Mouse (Mus musculus) heart, adult 2 months (tissue): ENCODE results near the gene Timm9. TPM values are rescaled to one million over a fixed set of nuclear protein-coding genes. Genes with fewer than 3 reads are reported as not detected.
A peak's percentile ranks its signal among the peaks of the same experiment; 100 is the strongest.

Experiments used
- DNase-seq, 2 experiments: peaks; one replicate each; pipeline ENCODE4 v3.0.0; 2021
- H3K27ac ChIP-seq: fragments of 200-600 bp; 2 replicates; pipeline ENCODE4 v1.8.1; 2022
- H3K27me3 ChIP-seq: fragments of 200-500 bp; 2 replicates; pipeline ENCODE4 v1.6.1; 2012; ENCODE audit warnings: mild to moderate bottlenecking, low read length, inconsistent platforms, mixed read lengths; ENCODE audit not compliant: control insufficient read depth, insufficient read depth
- H3K36me3 ChIP-seq: fragments of 200-500 bp; 2 replicates; pipeline ENCODE4 v1.6.1; 2012; ENCODE audit warnings: low read length, inconsistent platforms; ENCODE audit not compliant: control insufficient read depth, insufficient read depth
- H3K4me1 ChIP-seq: fragments of 200-500 bp; 2 replicates; pipeline ENCODE4 v1.6.1; 2011; ENCODE audit warnings: low read length; ENCODE audit not compliant: control insufficient read depth, insufficient read depth
- H3K4me3 ChIP-seq: fragments of 200-600 bp; 2 replicates; pipeline ENCODE4 v1.8.1; 2022
- H3K79me2 ChIP-seq: fragments of 200-500 bp; replicated peaks from 2 replicates; pipeline ENCODE4 v1.6.1; 2012; ENCODE audit warnings: mild to moderate bottlenecking, inconsistent platforms, low read length, moderate library complexity, mixed read lengths; ENCODE audit not compliant: control insufficient read depth, insufficient read depth
- H3K9ac ChIP-seq: fragments of 200-500 bp; 2 replicates; pipeline ENCODE4 v1.6.1; 2012; ENCODE audit warnings: low read depth, mild to moderate bottlenecking, control low read depth, inconsistent platforms, low read length, mixed read lengths
- CTCF ChIP-seq: fragments of 200-600 bp; IDR thresholded peaks from 2 replicates; pipeline ENCODE4 v1.8.1; 2022; ENCODE audit warnings: antibody characterized with exemption, mild to moderate bottlenecking, moderate library complexity
- EP300 ChIP-seq: fragments of 200-500 bp; IDR thresholded peaks from 2 replicates; pipeline ENCODE4 v1.6.1; 2011; ENCODE audit warnings: low read depth, low read length, control low read depth; ENCODE audit not compliant: insufficient read depth
- POLR2A ChIP-seq: fragments of 200-500 bp; IDR thresholded peaks from 2 replicates; pipeline ENCODE4 v1.6.1; 2011; ENCODE audit warnings: mild to moderate bottlenecking, low read depth, low read length, control low read depth; ENCODE audit not compliant: insufficient read depth
- WGBS: fragments of 180-500 bp; shearing (Covaris S2); methylation state at CpG from one replicate; pipeline ENCODE4 v1.1.7; 2018; 5-methylcytosine and 5-hydroxymethylcytosine counted together
- intact Hi-C: fragments of 180-260 bp; cut with DNase I; formaldehyde crosslinking; loops from one replicate; pipeline ENCODE4 v1.15.1; 2025
- polyA plus RNA-seq: library from polyadenylated mRNA; depleted of rRNA; stranded (reverse); fragments of >200 nt; gene quantifications from 2 replicates; pipeline ENCODE4 v1.2.3, GENCODE M21; 2012
- total RNA-seq, 2 experiments: library from RNA; stranded (reverse); gene quantifications; 2 replicates each; pipeline ENCODE4 v1.2.3; 2021

Timm9 gene
- total and polyA plus RNA-seq, 3 experiments = 12.1 to 32.3 (median 27.4) TPM

GRCm38 (mm10) chr12:71154979-71155378 lies 18.5 kb upstream of the Timm9 start:
- intact Hi-C loops = no loop called here
- no peak for DNase-seq
- Histone ChIP-seq H3K79me2 (no peaks in the 10 kb centered on the region), H3K36me3 (no peaks in the 10 kb centered on the region; the same call in 1 of the 2 replicates), H3K27ac (no peak overlapping the region), H3K9ac (no peak overlapping the region), H3K4me1 (no peaks in the 10 kb centered on the region), H3K4me3 (no peak overlapping the region), H3K27me3 (no peaks in the 10 kb centered on the region)
- 79% methylated on average over 6 of the region's 6 CpGs for WGBS
- TF ChIP-seq CTCF (no peak), EP300 (no peak), POLR2A (no peak)

DNA sequence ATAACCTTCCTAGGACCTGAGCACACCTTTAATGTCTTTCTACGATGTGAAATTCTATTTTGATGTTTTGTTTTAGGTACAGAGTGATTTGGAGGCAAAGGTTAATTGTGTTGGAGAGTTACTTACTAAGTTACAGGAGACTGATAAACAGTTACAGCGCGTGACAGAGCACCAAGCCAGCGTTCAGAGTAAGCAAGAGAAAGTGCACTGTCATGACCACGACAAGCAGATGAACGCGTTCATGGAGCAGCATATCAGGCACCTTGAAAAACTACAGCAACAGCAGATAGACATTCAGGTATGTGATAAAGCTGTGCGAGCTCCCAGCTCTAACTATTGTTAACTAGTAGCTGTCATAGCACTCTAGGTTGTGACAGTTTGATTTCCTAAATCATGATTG lies 13.7 kb upstream of the Timm9 start:
- Histone ChIP-seq H3K9ac (no peak overlapping the region), H3K79me2 (no peaks in the 10 kb centered on the region), H3K4me3 (no peak overlapping the region), H3K4me1 (no peaks in the 10 kb centered on the region), H3K36me3 (no peaks in the 10 kb centered on the region), H3K27ac (no peak overlapping the region), H3K27me3 (no peaks in the 10 kb centered on the region)
- intact Hi-C loops = no loop called here
- 92% methylated on average over 8 of the region's 8 CpGs for WGBS
- TF ChIP-seq POLR2A (no peak), EP300 (no peak), CTCF (no peak)
- no peak for DNase-seq

DNA sequence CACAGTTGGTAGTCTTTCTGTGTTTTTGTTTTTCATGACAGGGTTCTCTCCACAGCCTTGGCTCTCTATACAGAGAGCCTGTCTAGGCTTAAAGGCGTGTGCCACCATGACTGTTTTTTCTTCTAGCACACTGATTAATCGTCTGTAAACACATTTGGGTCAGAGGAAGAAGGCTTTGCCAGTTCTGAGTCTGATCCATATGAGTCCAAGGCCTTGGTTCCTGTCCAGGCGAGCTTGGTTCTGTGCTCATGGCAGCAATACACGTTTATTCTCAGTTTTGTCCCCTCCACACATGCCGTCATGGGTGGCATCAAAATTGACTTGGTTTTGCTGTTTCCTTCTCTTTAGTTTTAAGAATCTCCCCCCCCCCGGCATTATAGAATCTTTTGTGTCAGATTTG lies 13.0 kb upstream of the Timm9 start:
- DNase-seq = no peak
- Histone ChIP-seq H3K27me3 (no peaks in the 10 kb centered on the region), H3K36me3 (no peaks in the 10 kb centered on the region), H3K9ac (no peak overlapping the region), H3K27ac (no peak overlapping the region), H3K4me1 (no peaks in the 10 kb centered on the region), H3K4me3 (no peak overlapping the region), H3K79me2 (no peaks in the 10 kb centered on the region)
- intact Hi-C loops = no loop called here
- TF ChIP-seq POLR2A (no peak), EP300 (no peak), CTCF (no peak)
- WGBS = 88% methylated on average over 6 of the region's 6 CpGs

DNA sequence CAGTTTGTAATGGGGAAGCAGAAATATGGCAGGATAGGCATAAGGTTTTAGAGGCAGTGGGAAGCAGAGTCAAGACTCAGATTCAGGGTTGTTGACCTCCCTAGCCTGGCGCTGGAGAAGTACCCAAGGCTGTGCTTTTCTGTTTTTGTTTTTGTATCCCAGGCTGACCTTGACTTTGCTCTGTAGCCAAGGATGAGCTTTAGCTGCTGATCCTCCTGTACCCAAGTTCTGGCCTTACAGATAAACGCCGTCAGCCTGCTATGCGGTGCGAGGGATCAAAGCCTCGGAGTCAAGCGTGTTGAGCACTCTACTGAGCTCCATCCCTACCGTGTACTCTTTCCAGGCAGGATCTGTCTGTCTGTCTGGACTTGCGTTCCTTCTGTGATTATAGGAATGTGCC lies 12.3 kb upstream of the Timm9 start:
- TF ChIP-seq EP300 = no peak
- no peak for TF ChIP-seq CTCF
- TF ChIP-seq POLR2A = no peak
- Histone ChIP-seq H3K27me3 (no peaks in the 10 kb centered on the region), H3K9ac (no peak overlapping the region), H3K36me3 (no peaks in the 10 kb centered on the region), H3K79me2 (no peaks in the 10 kb centered on the region), H3K4me1 (no peaks in the 10 kb centered on the region), H3K4me3 (no peak overlapping the region), H3K27ac (no peak overlapping the region)
- 94% methylated on average over 9 of the region's 9 CpGs for WGBS
- intact Hi-C loops = no loop called here
- no peak for DNase-seq

DNA sequence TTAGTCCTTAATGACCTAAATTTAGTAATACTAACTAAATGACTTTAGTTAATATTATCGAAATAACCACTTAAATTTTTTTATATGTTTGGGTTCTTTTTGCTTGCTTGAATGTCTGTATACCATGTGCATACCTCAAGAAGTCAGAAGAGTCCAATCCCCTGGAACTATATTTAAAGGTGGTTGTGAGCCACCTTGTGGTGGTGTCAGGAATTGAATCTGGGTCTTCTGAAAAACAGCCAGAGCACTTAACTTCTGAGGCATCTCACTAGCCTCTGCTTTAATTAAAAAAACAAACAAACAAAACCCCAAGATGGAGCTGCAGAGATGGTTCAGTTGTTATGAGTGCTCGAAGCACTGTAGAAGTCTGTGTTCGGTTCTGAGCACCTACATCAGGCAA lies 11.2 kb upstream of the Timm9 start:
- H3K9ac ChIP-seq = no peak overlapping the region
- intact Hi-C loops = no loop called here
- no peaks in the 10 kb centered on the region for H3K4me1 ChIP-seq
- 68% methylated on average over 3 of the region's 3 CpGs for WGBS
- no peaks in the 10 kb centered on the region for H3K79me2 ChIP-seq
- no peak overlapping the region for H3K4me3 ChIP-seq
- no peak for TF ChIP-seq POLR2A
- TF ChIP-seq CTCF = peak; percentile 88
- no peak for TF ChIP-seq EP300
- H3K27ac ChIP-seq = no peak overlapping the region
- peak; percentile 12 to 40 for DNase-seq
- H3K27me3 ChIP-seq = no peaks in the 10 kb centered on the region
- H3K36me3 ChIP-seq = no peaks in the 10 kb centered on the region

GRCm38 (mm10) chr12:71141189-71141588 lies 4.7 kb upstream of the Timm9 start:
- no peak overlapping the region for H3K9ac ChIP-seq
- no peak overlapping the region for H3K27ac ChIP-seq
- intact Hi-C loops = no loop called here
- H3K27me3 ChIP-seq = no peaks in the 10 kb centered on the region
- H3K4me1 ChIP-seq = peaks cover 2% of the 10 kb centered on the region
- DNase-seq = no peak
- peaks cover 3% of the 10 kb centered on the region for H3K36me3 ChIP-seq
- no peak overlapping the region for H3K4me3 ChIP-seq
- peaks cover under 1% of the 10 kb centered on the region; the same call in 1 of the 2 replicates for H3K79me2 ChIP-seq
- no peak for TF ChIP-seq EP300
- peak; percentile 19 for TF ChIP-seq CTCF
